Mouse (Mus musculus) bone marrow, adult 2 months (tissue): ENCODE data around the gene Ppard.

Source experiments
- CTCF ChIP-seq: fragments of 200-500 bp; IDR thresholded peaks from 2 replicates; pipeline ENCODE4 v1.5.1; 2011; ENCODE audit warnings: low read length, control low read depth; ENCODE audit not compliant: control insufficient read depth, insufficient read depth
- POLR2A ChIP-seq: fragments of 200-500 bp; IDR thresholded peaks from 2 replicates; pipeline ENCODE4 v1.6.1; 2011; ENCODE audit warnings: low read depth, mild to moderate bottlenecking, control low read depth, low read length, borderline replicate concordance; ENCODE audit not compliant: control insufficient read depth

- TF ChIP-seq POLR2A (no peak), CTCF (no peak)
These were observed 25.4 kb upstream of the Ppard start for GRCm38 (mm10) chr17:28207092-28207491.
